Mouse (Mus musculus) cerebellum, adult 18-20 months (tissue): ENCODE measurements around the gene Spink8.
A peak's percentile ranks its signal among the peaks of the same experiment; 100 is the strongest.

Source experiments
- DNase-seq, 2 experiments: peaks; one replicate each; pipeline ENCODE4 v3.0.0; 2021

The Spink8 gene

GRCm38 (mm10) chr9:109874797-109875691 lies 63.0 kb downstream of the Spink8 start, which contains the start of gene Cdc25a:
Gene Cdc25a (plus strand): TSS chr9:109875579.
- DNase-seq: peak; percentile 96 to 99

GRCm38 (mm10) chr9:109875695-109876601 lies 63.9 kb downstream of the Spink8 start:
- peak; percentile 69 to 83 for DNase-seq
